Mouse (Mus musculus) large intestine, adult 2 months (tissue): Measurements from ENCODE around the gene Adam23. TPM values are rescaled to one million over a fixed set of nuclear protein-coding genes. Genes with fewer than 3 reads are reported as not detected.

ENCODE experiments used
- DNase-seq: peaks from one replicate; pipeline ENCODE4 v3.0.0-alpha.2; 2012; ENCODE audit warnings: low read depth, low spot score
- WGBS: fragments of 180-500 bp; shearing (Covaris S2); methylation state at CpG from one replicate; pipeline ENCODE4 v1.1.7; 2018; 5-methylcytosine and 5-hydroxymethylcytosine counted together
- polyA plus RNA-seq: library from polyadenylated mRNA; depleted of rRNA; stranded (reverse); fragments of >200 nt; gene quantifications from 2 replicates; pipeline ENCODE4 v1.2.3, GENCODE M21; 2012

The Adam23 gene
- polyA plus RNA-seq, 1 experiment: 1.2 TPM

DNA sequence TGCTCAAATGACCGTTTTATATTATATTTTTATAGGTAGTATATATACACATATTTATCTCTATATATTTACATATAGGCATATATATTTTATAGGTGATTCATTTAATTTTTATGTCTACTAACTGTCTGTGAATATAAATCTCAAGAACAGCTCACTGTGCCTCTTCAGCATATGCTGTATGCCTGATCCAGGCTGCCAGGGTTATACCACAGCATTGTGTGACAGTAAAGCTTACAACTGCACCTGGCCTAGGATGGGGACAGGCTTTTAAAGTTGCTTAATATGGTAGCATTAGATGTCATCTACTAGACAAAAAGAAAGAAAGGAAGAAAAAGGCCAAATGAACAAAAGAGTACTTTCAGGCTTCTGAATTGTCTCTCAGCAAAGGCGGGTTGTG is 27.6 kb downstream of the Adam23 start:
- 58% methylated on average over 2 of the region's 2 CpGs for WGBS
- no peak for DNase-seq

GRCm38 (mm10) chr1:63473696-63474095 is 28.0 kb downstream of the Adam23 start:
- WGBS: 31% methylated on average over 8 of the region's 8 CpGs
- no peak for DNase-seq

- no peak for DNase-seq
- 93% methylated on average over 5 of the region's 5 CpGs for WGBS
Observed at GRCm38 (mm10) chr1:63478946-63479345, 33.3 kb downstream of the Adam23 start.

- no peak for DNase-seq
- 92% methylated on average over 6 of the region's 6 CpGs for WGBS
Observed at GRCm38 (mm10) chr1:63484646-63485045, 39.0 kb downstream of the Adam23 start.

- WGBS: 64% methylated on average over 2 of the region's 2 CpGs
- no peak for DNase-seq
Observed at GRCm38 (mm10) chr1:63486646-63487045, 41.0 kb downstream of the Adam23 start.

DNA sequence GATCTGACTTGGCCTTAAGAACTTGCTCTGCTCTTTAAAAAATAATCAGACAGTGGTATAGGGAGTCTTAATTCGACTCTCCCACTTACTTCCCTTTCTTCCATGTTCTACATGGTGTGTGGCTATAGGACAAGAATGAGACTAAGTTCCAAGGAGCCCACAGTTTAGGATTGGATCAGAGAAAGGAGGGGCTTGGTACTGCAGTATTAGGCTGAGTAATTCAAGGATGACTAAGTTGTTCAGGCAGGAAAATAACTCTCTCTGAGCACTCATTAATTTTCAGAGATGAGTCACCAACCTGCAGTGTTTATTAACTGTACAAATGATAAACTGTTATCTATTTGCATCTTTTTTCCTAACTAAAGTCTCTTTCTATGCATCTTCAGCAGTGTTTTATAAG is 45.3 kb downstream of the Adam23 start:
- DNase-seq: no peak
- WGBS: 26% methylated on average over 1 of the region's 1 CpGs

- WGBS: 34% methylated on average over 5 of the region's 5 CpGs
Observed at GRCm38 (mm10) chr1:63493325-63493724, 47.6 kb downstream of the Adam23 start.

DNA sequence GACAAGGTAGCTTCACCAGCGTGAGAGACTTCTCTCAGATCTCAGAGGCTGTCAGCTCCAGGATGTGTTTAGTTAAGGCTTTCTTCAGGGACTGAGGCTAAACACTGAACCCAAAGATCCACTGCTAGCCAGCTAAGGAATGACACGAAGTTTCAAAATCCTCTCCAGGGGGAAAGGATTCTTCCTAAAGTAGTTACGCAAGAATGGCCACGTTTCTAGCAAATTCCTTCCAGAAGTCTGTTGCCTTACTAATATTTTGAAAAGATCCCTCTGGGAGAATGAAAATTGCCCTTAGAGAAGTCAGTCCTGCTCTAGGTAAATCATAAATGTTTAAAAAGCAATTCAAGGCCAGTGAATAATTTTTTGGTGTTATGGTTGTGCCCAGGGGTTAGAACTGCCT is 61.7 kb downstream of the Adam23 start:
- WGBS: 62% methylated on average over 4 of the region's 4 CpGs
- DNase-seq: no peak

More at GRCm38 (mm10) chr1:63493325-63493724, 47.6 kb downstream of the Adam23 start:
- no peak for DNase-seq

DNA sequence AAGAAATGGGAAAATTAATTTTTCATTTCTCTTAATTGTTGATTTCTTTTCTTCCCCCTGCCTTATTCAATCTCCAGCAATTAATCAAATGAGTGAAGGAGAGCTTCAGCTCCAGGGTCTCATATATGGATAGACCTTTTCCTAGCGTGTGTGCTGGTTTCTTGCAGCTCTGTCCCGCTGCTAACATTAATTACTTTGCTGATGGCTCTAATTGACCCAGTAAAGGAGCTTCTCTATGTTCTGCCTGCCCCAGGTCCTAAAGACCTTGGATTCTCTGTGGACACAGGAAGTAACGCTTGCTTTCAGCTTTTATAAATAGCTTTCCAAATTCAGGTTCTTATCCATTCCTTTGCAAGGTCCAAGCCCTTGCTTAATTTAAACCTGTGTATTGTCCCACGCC is 63.1 kb downstream of the Adam23 start:
- DNase-seq: no peak
- 42% methylated on average over 4 of the region's 4 CpGs for whole genome bisulfite sequencing

- DNase-seq: no peak
- 56% methylated on average over 3 of the region's 3 CpGs for WGBS
Observed at GRCm38 (mm10) chr1:63511416-63511815, 65.7 kb downstream of the Adam23 start.

- DNase-seq: no peak
- 89% methylated on average over 11 of the region's 11 CpGs for WGBS
Observed at GRCm38 (mm10) chr1:63517800-63518199, 72.1 kb downstream of the Adam23 start.

GRCm38 (mm10) chr1:63518814-63519213 is 73.1 kb downstream of the Adam23 start:
- 69% methylated on average over 5 of the region's 5 CpGs for WGBS
- no peak for DNase-seq

- WGBS: 66% methylated on average over 9 of the region's 9 CpGs
Observed at GRCm38 (mm10) chr1:63529901-63530300, 84.2 kb downstream of the Adam23 start.

DNA sequence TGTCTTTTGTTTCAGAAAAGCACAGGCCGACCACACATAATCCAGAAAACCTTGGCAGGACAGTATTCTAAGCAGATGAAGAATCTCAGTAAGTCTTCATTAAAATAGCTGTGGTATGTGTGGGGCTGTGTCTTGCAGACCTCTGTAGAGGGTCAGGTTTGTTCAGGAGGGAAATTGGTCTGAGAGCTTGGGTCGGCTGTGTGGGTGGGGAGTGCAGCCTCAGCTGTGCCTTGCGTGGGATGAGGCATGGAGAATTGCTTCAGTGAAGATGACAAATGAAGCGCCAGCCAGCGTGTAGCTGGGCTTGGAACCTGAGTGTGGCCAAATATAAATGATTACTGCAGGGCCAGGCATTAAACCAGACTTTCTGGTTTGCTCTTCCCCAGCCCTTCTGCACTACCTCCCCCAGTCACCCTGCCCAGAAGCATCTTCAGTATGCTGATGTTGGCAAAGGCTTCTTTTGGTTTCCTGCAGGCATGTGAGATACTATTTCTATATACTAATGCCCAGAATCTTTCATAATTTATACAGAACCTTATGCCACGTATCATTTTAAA is 88.7 kb downstream of the Adam23 start:
- DNase-seq: no peak
- 49% methylated on average over 6 of the region's 6 CpGs for WGBS

More at GRCm38 (mm10) chr1:63529901-63530300, 84.2 kb downstream of the Adam23 start:
- no peak for DNase-seq

GRCm38 (mm10) chr1:63539884-63540613 is 94.4 kb downstream of the Adam23 start:
- DNase-seq: no peak
- WGBS: 75% methylated on average over 14 of the region's 14 CpGs

GRCm38 (mm10) chr1:63544122-63544521 is 98.4 kb downstream of the Adam23 start:
- WGBS: 92% methylated on average over 2 of the region's 2 CpGs
- DNase-seq: no peak

DNA sequence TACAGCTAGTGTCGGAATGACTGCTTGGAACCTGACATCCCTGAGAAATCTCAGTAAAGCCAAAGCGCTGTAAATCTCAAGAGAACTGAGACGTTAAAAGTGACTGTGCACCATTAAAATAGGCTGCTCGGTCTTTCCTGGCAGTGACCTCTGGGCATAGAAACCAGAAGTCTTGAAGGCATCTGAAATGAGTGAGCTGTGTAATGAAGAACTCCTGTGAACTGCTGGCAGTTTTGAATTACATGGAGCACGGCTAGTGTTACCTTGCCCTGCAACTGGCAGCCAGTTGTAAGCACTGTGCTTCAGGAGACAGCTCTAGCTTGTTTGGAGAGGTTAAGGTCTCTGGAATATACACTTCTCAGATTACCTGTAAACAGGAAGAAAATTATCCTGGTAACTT is 107.3 kb downstream of the Adam23 start:
- DNase-seq: no peak
- WGBS: 33% methylated on average over 5 of the region's 5 CpGs

DNA sequence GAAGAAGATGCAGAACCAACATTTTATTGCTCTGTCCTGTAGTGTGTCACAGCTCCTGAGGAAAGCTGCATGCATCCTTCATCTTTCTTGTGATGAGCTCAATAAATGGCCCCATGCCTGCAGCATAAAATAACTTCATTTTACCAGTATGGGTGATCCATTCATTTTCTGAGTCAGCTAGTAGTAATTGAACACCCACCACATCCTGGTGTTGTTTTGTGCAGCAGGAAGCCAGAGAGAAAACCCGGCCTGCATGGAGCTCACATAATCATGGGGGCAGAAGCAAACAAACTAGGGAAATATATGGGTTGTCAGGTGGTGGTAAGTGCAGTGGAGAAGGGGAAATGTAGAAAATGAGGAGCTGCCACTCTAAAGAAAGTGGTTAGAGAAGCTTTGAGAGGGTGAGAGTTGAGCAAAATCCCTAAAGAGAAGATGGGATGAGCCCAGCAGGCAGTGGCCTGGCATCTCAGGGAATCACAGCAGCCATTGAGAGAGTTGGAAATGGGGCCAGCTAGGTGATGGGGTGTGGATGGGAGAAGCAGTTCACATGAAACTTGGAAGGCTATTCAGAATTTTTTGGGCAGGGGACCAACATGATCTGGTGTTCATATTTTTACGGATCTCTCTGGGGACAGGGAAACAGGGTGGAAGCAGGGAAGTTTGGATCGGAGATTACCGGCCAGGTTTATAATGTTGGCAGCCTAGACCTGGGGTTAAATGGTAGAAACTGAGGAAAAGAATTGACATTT is 116.3 kb downstream of the Adam23 start:
- WGBS: 72% methylated on average over 4 of the region's 4 CpGs
- no peak for DNase-seq

DNA sequence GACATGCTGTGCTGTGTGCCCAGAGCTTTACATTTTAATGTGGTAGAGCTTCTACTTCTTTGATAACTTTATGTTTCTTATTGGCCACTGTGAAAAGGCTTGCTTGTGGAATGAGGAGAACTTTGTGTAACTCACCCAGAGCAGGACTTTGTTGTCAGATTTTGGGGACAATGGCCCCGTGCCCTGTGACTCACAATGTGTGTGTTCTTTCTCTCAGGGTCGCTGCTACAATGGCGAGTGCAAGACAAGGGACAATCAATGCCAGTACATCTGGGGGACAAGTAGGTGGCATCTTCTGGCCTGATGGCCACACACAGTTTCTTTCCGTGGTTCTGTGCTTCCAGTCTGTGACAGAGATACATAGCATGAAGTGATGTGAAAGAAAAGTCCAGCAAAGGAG is 118.2 kb downstream of the Adam23 start:
- DNase-seq: no peak
- WGBS: 69% methylated on average over 4 of the region's 4 CpGs

DNA sequence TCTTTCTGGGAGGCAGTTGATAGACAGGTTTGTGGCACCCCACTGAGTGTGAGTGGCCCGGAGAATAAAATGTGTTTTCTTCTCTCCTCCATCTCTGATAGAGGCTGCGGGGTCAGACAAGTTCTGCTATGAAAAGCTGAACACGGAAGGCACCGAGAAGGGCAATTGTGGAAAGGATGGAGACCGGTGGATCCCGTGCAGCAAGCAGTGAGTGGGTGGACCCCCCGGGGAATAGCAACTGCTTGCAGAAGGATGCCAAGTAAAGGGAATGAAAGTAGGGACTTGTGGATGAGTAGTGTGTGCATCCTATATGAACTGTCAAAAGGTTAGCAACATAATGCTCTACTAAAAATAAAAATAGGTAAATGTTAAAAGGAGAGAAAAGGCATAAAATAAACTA is 120.8 kb downstream of the Adam23 start:
- WGBS: 48% methylated on average over 7 of the region's 7 CpGs
- no peak for DNase-seq

DNA sequence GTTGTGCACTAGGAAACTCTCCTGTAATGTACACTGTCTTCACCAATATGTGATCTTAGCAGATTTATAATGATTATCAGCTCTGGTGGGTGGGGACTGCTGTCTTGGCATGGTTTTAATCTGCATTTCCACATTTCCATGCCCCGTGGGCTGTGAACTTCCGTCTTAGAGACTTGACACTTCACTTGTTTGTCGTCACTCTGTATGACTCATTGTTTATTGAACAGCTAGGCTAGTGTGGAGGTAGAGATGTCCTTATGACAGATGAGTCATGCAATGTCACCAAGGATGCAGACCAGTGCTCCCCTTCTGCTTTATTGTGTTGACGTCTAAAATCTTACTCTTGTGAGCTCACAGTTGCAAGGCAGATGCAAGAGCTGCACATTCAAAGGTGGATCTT is 121.3 kb downstream of the Adam23 start:
- DNase-seq: no peak
- 9% methylated on average over 4 of the region's 4 CpGs for WGBS
